Mouse (Mus musculus) neural tube, embryonic 14.5 days (tissue): ENCODE data around the gene Znhit2. TPM values are rescaled to one million over a fixed set of nuclear protein-coding genes. Genes with fewer than 3 reads are reported as not detected.
A peak's percentile ranks its signal among the peaks of the same experiment; 100 is the strongest.
"Not testable (repeated sequence)": the region's sequence is repeated elsewhere in the genome, so short reads cannot be mapped to it uniquely, and the experiment has no call there.

Experiments
- ATAC-seq: fragments of 200-750 bp; cut with Nextera tagmentation; 2 replicates; pipeline ENCODE4 v1.8.0; 2017; ENCODE audit warnings: low read depth, mild to moderate bottlenecking, moderate TSS enrichment, moderate library complexity
- H3K27ac ChIP-seq: fragments of 300-500 bp; sonication (generic); 2 replicates; pipeline ENCODE4 v1.5.1; 2014; ENCODE audit warnings: low read depth, mild to moderate bottlenecking, control low read depth, low read length, moderate library complexity, mixed read lengths
- H3K27me3 ChIP-seq: fragments of 300-500 bp; sonication (generic); 2 replicates; pipeline ENCODE4 v1.6.1; 2014; ENCODE audit warnings: low read length; ENCODE audit not compliant: control insufficient read depth, insufficient read depth
- H3K36me3 ChIP-seq: fragments of 300-500 bp; sonication (generic); 2 replicates; pipeline ENCODE4 v1.6.1; 2014; ENCODE audit warnings: low read length, mixed read lengths; ENCODE audit not compliant: control insufficient read depth, insufficient read depth
- H3K4me1 ChIP-seq: fragments of 300-500 bp; sonication (generic); 2 replicates; pipeline ENCODE4 v1.6.1; 2014; ENCODE audit warnings: low read length; ENCODE audit not compliant: control insufficient read depth, insufficient read depth
- H3K4me2 ChIP-seq: fragments of 300-500 bp; sonication (generic); 2 replicates; pipeline ENCODE4 v1.6.1; 2014; ENCODE audit warnings: mild to moderate bottlenecking, low read depth, low read length, control low read depth
- H3K4me3 ChIP-seq: fragments of 300-500 bp; sonication (generic); 2 replicates; pipeline ENCODE4 v1.5.1; 2014; ENCODE audit warnings: low read depth, low read length, control low read depth, mixed read lengths
- H3K9ac ChIP-seq: fragments of 300-500 bp; sonication (generic); replicated peaks from 2 replicates; pipeline ENCODE4 v1.6.1; 2014; ENCODE audit warnings: low read depth, mild to moderate bottlenecking, control low read depth, low read length, mixed read lengths
- H3K9me3 ChIP-seq: fragments of 300-500 bp; sonication (generic); 2 replicates; pipeline ENCODE4 v1.6.1; 2016; ENCODE audit warnings: low read length; ENCODE audit not compliant: control insufficient read depth
- WGBS: fragments of 180-500 bp; shearing (Covaris S2); extraction: QIAGEN DNeasy Blood & Tissue Kit; methylation state at CpG from one replicate; pipeline ENCODE4 v1.1.7; 2014; 5-methylcytosine and 5-hydroxymethylcytosine counted together
- polyA plus RNA-seq: library from polyadenylated mRNA; unstranded; fragments of >200 nt; fragmentation: Nextera tagmentation; extraction: Ambion mirVana; gene quantifications from 2 replicates; pipeline ENCODE4 v1.2.1, GENCODE M21; 2014

Znhit2 gene
- polyA plus RNA-seq, 1 experiment from 2014 or later, result 34.3 TPM

DNA sequence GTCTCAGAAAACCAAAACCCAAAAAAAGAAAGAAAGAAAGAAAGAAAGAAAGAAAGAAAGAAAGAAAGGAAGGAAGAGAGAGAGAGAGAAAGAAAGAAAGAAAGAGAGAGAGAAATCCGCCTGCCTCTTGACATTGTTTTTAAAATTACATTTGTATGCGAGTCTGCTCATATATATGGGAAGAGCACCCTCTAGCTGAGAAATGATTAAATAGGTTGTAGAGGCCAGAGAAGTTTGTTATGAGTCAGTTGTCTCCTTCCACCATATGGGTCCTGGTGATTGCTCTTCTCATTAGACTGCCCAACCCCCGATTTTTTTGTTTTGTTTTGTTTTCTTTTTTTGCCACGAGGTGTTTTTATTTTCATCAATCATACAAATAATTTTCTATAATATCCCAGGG is 16.9 kb upstream of the Znhit2 start:
- ATAC-seq, result not testable (repeated sequence)

DNA sequence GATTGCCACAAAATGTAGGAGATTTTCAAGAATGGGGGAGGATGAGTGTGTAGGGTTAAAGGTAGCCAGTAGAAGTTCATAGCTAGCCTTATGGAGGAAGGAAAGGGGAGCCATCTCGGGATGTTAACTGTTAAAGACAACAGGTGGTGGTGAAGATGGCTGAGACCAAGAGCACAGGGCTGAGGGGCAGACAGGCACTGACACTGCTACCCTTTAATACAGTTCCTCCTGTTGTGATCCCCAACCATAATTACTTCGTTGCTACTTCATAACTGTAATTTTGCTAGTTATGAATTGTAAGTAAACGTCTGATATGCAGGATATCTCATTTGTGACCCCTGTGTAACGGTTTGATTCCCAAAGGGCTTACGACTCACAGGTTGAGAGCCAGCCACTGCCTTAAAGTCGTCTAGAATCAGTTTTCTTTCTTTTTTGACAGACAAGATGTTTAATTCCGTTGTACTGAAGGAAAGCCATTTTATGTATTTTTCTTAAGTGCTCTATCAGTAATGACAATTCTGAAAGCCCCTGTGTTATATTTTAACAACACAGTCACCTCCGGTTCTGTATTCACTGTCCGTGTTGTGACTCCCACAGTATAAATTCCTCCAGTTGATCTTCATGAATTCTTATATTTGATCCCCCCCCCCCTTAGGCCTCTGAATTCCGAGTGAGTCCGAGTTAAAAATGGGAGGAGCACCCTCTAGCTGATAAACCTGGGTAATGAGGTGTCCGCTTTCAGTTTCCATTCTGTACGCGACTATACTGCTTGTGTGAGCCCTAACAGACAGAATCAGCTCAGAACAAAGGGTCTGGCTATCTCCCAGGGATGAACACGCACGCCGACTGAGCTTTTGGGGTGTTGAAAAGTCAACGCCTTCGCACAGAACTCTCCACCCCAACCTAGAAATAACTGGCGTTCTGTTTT is 15.4 kb upstream of the Znhit2 start:
- Histone ChIP-seq H3K4me2 (peak overlapping the region; percentile 70), H3K9me3 (no peaks in the 10 kb centered on the region), H3K27ac (peak overlapping the region; percentile 100), H3K9ac (peak overlapping the region; percentile 90), H3K27me3 (no peaks in the 10 kb centered on the region), H3K4me3 (peak overlapping the region; percentile 84), H3K4me1 (peaks cover 18% of the 10 kb centered on the region), H3K36me3 (peaks cover 24% of the 10 kb centered on the region)
- WGBS, result 20% methylated on average over 20 of the region's 20 CpGs
- peak; percentile 42 for ATAC-seq

More for the DNA sequence above, 16.9 kb upstream of the Znhit2 start:
- peaks cover 18% of the 10 kb centered on the region for H3K4me1 ChIP-seq
- H3K36me3 ChIP-seq, H3K27me3 ChIP-seq, H3K9ac ChIP-seq, H3K4me3 ChIP-seq, H3K9me3 ChIP-seq, H3K27ac ChIP-seq, H3K4me2 ChIP-seq: not testable (repeated sequence)
- WGBS, result 75% methylated on average over 4 of the region's 4 CpGs

DNA sequence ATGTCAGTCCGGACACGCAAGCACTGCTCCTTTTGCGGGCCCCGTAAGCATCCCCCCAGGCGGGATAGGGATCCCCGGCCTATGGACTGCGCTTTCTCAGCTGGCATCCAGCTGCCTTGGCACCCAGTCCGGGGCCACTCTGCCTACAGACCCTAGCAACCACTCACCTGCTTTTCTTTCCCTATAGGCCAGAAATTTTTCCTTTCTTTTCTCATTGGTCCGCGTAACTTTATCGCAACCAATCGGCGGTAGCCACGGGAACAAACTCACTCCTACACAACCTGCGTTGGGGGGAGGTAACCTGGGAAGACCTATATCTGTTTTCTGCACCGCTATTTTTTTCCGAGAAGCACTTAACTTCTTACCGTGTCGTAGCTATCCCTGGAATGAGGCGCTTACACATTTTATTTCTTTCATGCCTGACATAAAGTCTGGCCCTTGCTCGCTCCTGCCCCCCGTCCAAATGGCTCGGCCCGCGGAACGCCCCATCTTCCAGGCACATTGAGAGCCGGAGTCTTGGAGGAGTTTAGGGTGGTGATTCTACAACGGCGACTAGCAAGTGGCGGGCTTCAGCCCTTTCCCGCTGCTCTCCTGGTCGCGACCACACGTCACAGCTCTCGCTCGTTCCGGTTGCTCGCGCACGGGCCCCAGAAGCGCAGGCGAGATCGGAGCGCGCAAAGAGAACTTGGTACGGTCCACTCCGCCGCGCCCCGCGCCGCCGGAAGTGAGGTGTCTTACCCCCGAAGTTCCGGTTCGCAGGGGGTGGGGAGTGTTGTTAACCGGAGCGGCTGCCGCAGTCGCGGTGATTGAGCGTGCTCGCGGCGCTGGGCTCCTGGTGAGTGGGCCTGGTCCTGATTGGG is 14.5 kb upstream of the Znhit2 start, which contains the start of gene Syvn1:
Gene Syvn1 (plus strand): TSS at position 283 of the 860 bp plus-strand sequence.
- ATAC-seq, result peak; percentile 92
- Histone ChIP-seq H3K4me1 (peaks cover 18% of the 10 kb centered on the region), H3K9me3 (no peaks in the 10 kb centered on the region), H3K4me3 (peak within 1 kb of the TSS; percentile 84), H3K36me3 (peaks cover 33% of the 10 kb centered on the region), H3K27ac (peak within 1 kb of the TSS; percentile 100), H3K27me3 (no peaks in the 10 kb centered on the region), H3K9ac (peak within 1 kb of the TSS; percentile 90), H3K4me2 (peak within 1 kb of the TSS; percentile 70)
- WGBS, result under 1% methylated on average over 55 of the region's 65 CpGs

- Histone ChIP-seq H3K4me3 (peak overlapping the region; percentile 84), H3K4me1 (peaks cover 18% of the 10 kb centered on the region), H3K27me3 (no peaks in the 10 kb centered on the region), H3K9ac (peak overlapping the region; percentile 90), H3K27ac (peak overlapping the region; percentile 100), H3K36me3 (peaks cover 41% of the 10 kb centered on the region), H3K4me2 (peak overlapping the region; percentile 70), H3K9me3 (no peaks in the 10 kb centered on the region)
- WGBS, result 2% methylated on average over 44 of the region's 44 CpGs
- peak; percentile 8 for ATAC-seq
Observed at GRCm38 (mm10) chr19:6047154-6047898, 13.7 kb upstream of the Znhit2 start.

DNA sequence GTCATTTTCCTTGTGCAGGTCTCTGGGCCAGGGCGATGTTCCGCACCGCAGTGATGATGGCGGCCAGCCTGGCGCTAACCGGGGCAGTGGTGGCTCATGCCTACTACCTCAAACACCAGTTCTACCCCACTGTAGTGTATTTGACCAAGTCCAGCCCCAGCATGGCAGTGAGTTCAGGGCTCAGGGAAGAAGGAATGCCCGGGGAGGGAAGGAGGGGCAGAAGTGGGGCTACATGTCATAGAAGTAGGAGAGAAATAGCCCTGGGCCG is 13.2 kb upstream of the Znhit2 start:
- H3K27ac ChIP-seq, result no peak overlapping the region
- no peaks in the 10 kb centered on the region for H3K27me3 ChIP-seq
- no peak for ATAC-seq
- peaks cover 18% of the 10 kb centered on the region for H3K4me1 ChIP-seq
- peak overlapping the region; percentile 70 for H3K4me2 ChIP-seq
- peak overlapping the region; percentile 90; the same call in 1 of the 2 replicates for H3K9ac ChIP-seq
- WGBS, result 86% methylated on average over 8 of the region's 8 CpGs
- peaks cover 46% of the 10 kb centered on the region for H3K36me3 ChIP-seq
- no peaks in the 10 kb centered on the region for H3K9me3 ChIP-seq
- H3K4me3 ChIP-seq, result peak overlapping the region; percentile 84

DNA sequence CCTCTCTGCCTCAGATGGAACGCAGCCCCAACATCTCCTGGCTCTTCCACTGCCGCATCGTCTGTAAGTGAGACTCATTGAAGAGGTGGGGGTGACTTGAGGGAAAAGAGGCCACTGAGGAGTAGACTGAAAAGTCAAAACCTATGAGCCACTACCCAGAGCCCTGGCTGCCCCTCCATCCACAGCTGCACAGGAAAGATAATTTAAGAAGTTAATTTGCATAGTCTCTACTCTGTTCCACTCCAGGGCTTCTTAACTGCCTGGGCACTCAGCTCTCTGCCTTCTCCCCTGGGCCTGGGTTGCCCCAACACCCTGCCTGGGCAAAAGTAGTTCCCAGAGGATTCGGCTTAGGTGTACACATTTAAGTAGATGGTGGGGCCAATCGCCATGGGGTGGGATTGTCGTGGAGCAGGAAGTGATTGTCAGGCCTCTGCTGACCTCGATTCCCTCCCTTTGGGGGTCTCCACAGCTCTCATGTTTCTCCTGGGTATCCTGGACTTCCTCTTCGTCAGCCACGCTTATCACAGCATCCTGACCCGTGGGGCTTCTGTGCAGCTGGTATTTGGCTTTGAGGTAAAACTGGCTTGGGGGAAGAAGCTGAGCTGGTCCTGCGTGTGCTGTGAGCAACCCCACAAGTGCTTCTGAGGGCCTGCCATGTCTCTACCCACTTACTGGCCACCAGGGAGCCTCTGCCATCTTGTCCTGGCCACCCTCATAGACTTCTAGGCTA is 12.1 kb upstream of the Znhit2 start:
- H3K27ac ChIP-seq, result no peak overlapping the region
- H3K9me3 ChIP-seq, result no peaks in the 10 kb centered on the region
- H3K36me3 ChIP-seq, result peaks cover 56% of the 10 kb centered on the region
- no peak overlapping the region for H3K4me2 ChIP-seq
- H3K4me1 ChIP-seq, result peaks cover 18% of the 10 kb centered on the region
- WGBS, result 90% methylated on average over 11 of the region's 11 CpGs
- ATAC-seq, result no peak
- no peaks in the 10 kb centered on the region for H3K27me3 ChIP-seq
- no peak overlapping the region; the same call in 1 of the 2 replicates for H3K4me3 ChIP-seq
- H3K9ac ChIP-seq, result no peak overlapping the region; the same call in 1 of the 2 replicates

GRCm38 (mm10) chr19:6052516-6052915 is 8.5 kb upstream of the Znhit2 start:
- no peak overlapping the region for H3K4me3 ChIP-seq
- WGBS, result 84% methylated on average over 7 of the region's 7 CpGs
- no peak overlapping the region for H3K9ac ChIP-seq
- no peaks in the 10 kb centered on the region for H3K9me3 ChIP-seq
- H3K4me2 ChIP-seq, result no peak overlapping the region
- H3K27me3 ChIP-seq, result no peaks in the 10 kb centered on the region
- H3K27ac ChIP-seq, result no peak overlapping the region
- no peak for ATAC-seq
- H3K4me1 ChIP-seq, result peaks cover 18% of the 10 kb centered on the region
- peaks cover 68% of the 10 kb centered on the region for H3K36me3 ChIP-seq

DNA sequence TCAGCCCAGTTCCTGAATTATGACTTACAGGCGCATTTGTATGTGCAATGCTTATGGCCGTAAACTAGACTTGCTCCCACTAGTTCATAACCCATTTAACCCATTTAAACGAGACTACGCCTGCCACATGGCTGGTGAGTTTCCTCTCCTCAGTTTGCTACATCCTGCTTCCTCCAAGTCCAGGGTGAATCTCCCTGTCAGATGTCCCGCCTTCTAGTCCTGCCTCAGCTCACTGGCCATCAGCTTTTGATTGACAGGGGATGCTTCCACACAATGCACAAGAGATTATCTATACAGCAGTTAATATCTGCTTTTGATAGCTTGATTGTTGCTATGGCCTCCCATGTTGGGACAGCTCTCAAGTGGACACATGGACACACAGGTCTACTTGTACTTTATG is 6.7 kb upstream of the Znhit2 start:
- H3K9me3 ChIP-seq, result no peaks in the 10 kb centered on the region
- H3K4me3 ChIP-seq, result no peak overlapping the region
- peaks cover 57% of the 10 kb centered on the region for H3K36me3 ChIP-seq
- H3K27me3 ChIP-seq, result no peaks in the 10 kb centered on the region
- no peak overlapping the region for H3K27ac ChIP-seq
- H3K9ac ChIP-seq, result no peak overlapping the region
- H3K4me1 ChIP-seq, result peaks cover 14% of the 10 kb centered on the region
- no peak for ATAC-seq
- H3K4me2 ChIP-seq, result no peak overlapping the region
- 83% methylated on average over 5 of the region's 5 CpGs for WGBS
